9 mouse cellular contexts compared by ENCODE assay signal in genomic region chr14:55148363-55148915, GRCm38 (mm10). TPM values are rescaled to one million over a fixed set of nuclear protein-coding genes. Genes with fewer than 3 reads are reported as not detected.
DNase-seq lines count a peak whose midpoint lies in the region; ATAC-seq and TF ChIP-seq lines count a peak whose summit lies in the region.
"Had no signal": no experiment of that assay in that cellular context is flagged by ENCODE, and none has a peak within 500 bp of the region (broad histone marks: within the 10 kb centered on the region; RNA-seq: fewer than 3 reads in every experiment).

No protein-coding gene starts in this region.

- peak; percentile 21 for DNase-seq in ovary, postnatal 10 days (ENCODE audit: low spot score)
- no peak for DNase-seq in ovary, adult 18-20 months (ENCODE audit: low spot score)
- peak; percentile 68 for DNase-seq in cerebellum, adult 11 months
- peak; percentile 89 for DNase-seq in forebrain, postnatal 0 days
- DNase-seq in kidney, adult 11 months, result peak; percentile 14
- peak; percentile 72 for DNase-seq in left cerebral cortex, postnatal 4 days
- DNase-seq in natural killer cell, adult 2 months (ENCODE audit: low spot score in 2 of 2), result peak; percentile 25 to 58
- DNase-seq in testis, postnatal 10 days (ENCODE audit: low spot score), result peak; percentile 80

- intact Hi-C loops in left cerebral cortex, postnatal 4 days (cut with DNase I), result no loop called here

- H3K36me3 ChIP-seq in forebrain, postnatal 0 days (ENCODE audit: insufficient read depth), result no peaks in the 10 kb centered on the region
- H3K36me3 ChIP-seq: embryonic facial prominence, embryonic 12.5 days had no signal

- H3K4me1 ChIP-seq in forebrain, postnatal 0 days (ENCODE audit: insufficient read depth), result peaks cover 8% of the 10 kb centered on the region; the same call in 1 of the 2 replicates
- H3K4me1 ChIP-seq: embryonic facial prominence, embryonic 12.5 days had no signal

- peak; percentile 93 for TF ChIP-seq CTCF in forebrain, postnatal 0 days (IDR thresholded peaks at IDR 0.05; ENCODE audit: low read depth)

- peak overlapping the region; percentile 54; the same call in 1 of the 2 replicates for H3K27ac ChIP-seq in forebrain, postnatal 0 days (ENCODE audit: low read depth, low read length)
- H3K27ac ChIP-seq: embryonic facial prominence, embryonic 12.5 days had no signal

- ATAC-seq in forebrain, postnatal 0 days, result peak; percentile 84

- no peaks in the 10 kb centered on the region for H3K27me3 ChIP-seq in forebrain, postnatal 0 days (ENCODE audit: insufficient read depth, low read length)
- H3K27me3 ChIP-seq: embryonic facial prominence, embryonic 12.5 days had no signal

- no peak overlapping the region for H3K4me2 ChIP-seq in forebrain, postnatal 0 days (ENCODE audit: low read depth)
- H3K4me2 ChIP-seq: embryonic facial prominence, embryonic 12.5 days had no signal

- no peaks in the 10 kb centered on the region for H3K9me3 ChIP-seq in forebrain, postnatal 0 days (ENCODE audit: low read length)
- H3K9me3 ChIP-seq: embryonic facial prominence, embryonic 12.5 days had no signal

- 23% methylated on average over 5 of the region's 5 CpGs for WGBS in forebrain, postnatal 0 days

- H3K4me3 ChIP-seq in forebrain, postnatal 0 days (ENCODE audit: low read depth, low read length), result no peak overlapping the region
- H3K4me3 ChIP-seq: embryonic facial prominence, embryonic 12.5 days had no signal

- H3K9ac ChIP-seq in forebrain, postnatal 0 days, result no peak overlapping the region
- H3K9ac ChIP-seq: embryonic facial prominence, embryonic 12.5 days had no signal

RNA-seq across cellular contexts. Expression of gene Jph4, which starts 31.7 kb away (rescaled TPM):
- total RNA-seq in forebrain, postnatal 0 days (2014; rRNA removed), result 156 and 160 TPM in 2 replicates
- polyA plus RNA-seq in forebrain, postnatal 0 days (2015; fragmentation: Nextera tagmentation; extraction: Ambion mirVana), result 47.4 and 55.3 TPM in 2 replicates
- 100 to 1,000 TPM; 366 to 399 TPM for total RNA-seq in left cerebral cortex, postnatal 4 days (2021)

RNA-seq across cellular contexts. Expression of gene Ap1g2, which starts 42.0 kb away (rescaled TPM):
- 11.3 and 12.8 TPM in 2 replicates for total RNA-seq in forebrain, postnatal 0 days (2014; rRNA removed)
- polyA plus RNA-seq in forebrain, postnatal 0 days (2015; fragmentation: Nextera tagmentation; extraction: Ambion mirVana), result 4.2 and 5.5 TPM in 2 replicates
- total RNA-seq in left cerebral cortex, postnatal 4 days (2021), result 10 to 100 TPM; 25.8 to 31.4 TPM

RNA-seq across cellular contexts. Expression of gene Thtpa, which starts 53.9 kb away (rescaled TPM):
- 49.0 and 55.2 TPM in 2 replicates for total RNA-seq in forebrain, postnatal 0 days (2014; rRNA removed)
- polyA plus RNA-seq in forebrain, postnatal 0 days (2015; fragmentation: Nextera tagmentation; extraction: Ambion mirVana), result 47.2 and 48.0 TPM in 2 replicates
- total RNA-seq in left cerebral cortex, postnatal 4 days (2021), result 10 to 100 TPM; 34.7 to 35.7 TPM

RNA-seq across cellular contexts. Expression of gene Zfhx2, which starts 56.3 kb away (rescaled TPM):
- total RNA-seq in forebrain, postnatal 0 days (2014; rRNA removed), result 8.9 and 11.1 TPM in 2 replicates
- 2.7 and 7.5 TPM in 2 replicates for polyA plus RNA-seq in forebrain, postnatal 0 days (2015; fragmentation: Nextera tagmentation; extraction: Ambion mirVana)
- total RNA-seq in left cerebral cortex, postnatal 4 days (2021), result 10 to 100 TPM; 28.2 to 29.4 TPM
